Mouse (Mus musculus) embryonic facial prominence, embryonic 10.5 days (tissue): ENCODE results near the gene Hexim2. TPM values are rescaled to one million over a fixed set of nuclear protein-coding genes. Genes with fewer than 3 reads are reported as not detected.

Source experiments
- DNase-seq: peaks from one replicate; pipeline ENCODE4 v3.0.0-alpha.2; 2017; ENCODE audit warnings: low spot score
- H3K27ac ChIP-seq: fragments of 300-500 bp; sonication (generic); replicated peaks from 2 replicates; pipeline ENCODE4 v1.5.1; 2016; ENCODE audit warnings: mild to moderate bottlenecking
- H3K27me3 ChIP-seq: fragments of 300-500 bp; sonication (generic); replicated peaks from 2 replicates; pipeline ENCODE4 v1.6.1; 2016; ENCODE audit warnings: low read depth, mild to moderate bottlenecking; ENCODE audit not compliant: poor library complexity, severe bottlenecking
- H3K36me3 ChIP-seq: fragments of 300-500 bp; sonication (generic); replicated peaks from 2 replicates; pipeline ENCODE4 v1.6.1; 2016; ENCODE audit warnings: mild to moderate bottlenecking, moderate library complexity
- H3K4me1 ChIP-seq: fragments of 300-500 bp; sonication (generic); 2 replicates; pipeline ENCODE4 v1.6.1; 2016
- H3K4me3 ChIP-seq: fragments of 300-500 bp; sonication (generic); 2 replicates; pipeline ENCODE4 v1.5.1; 2016; ENCODE audit warnings: mild to moderate bottlenecking, moderate library complexity
- H3K9me3 ChIP-seq: fragments of 300-500 bp; sonication (generic); 2 replicates; pipeline ENCODE4 v1.6.1; 2016; ENCODE audit warnings: mild to moderate bottlenecking
- WGBS: fragments of 180-500 bp; shearing (Covaris S2); methylation state at CpG from one replicate; pipeline ENCODE4 v1.1.7; 2016; 5-methylcytosine and 5-hydroxymethylcytosine counted together
- polyA plus RNA-seq: library from polyadenylated mRNA; unstranded; fragments of >200 nt; fragmentation: Nextera tagmentation; extraction: Ambion mirVana; gene quantifications from 2 replicates; pipeline ENCODE4 v1.2.1, GENCODE M21; 2016

The Hexim2 gene
- polyA plus RNA-seq, 1 experiment from 2014 or later: 8.4 TPM

DNA sequence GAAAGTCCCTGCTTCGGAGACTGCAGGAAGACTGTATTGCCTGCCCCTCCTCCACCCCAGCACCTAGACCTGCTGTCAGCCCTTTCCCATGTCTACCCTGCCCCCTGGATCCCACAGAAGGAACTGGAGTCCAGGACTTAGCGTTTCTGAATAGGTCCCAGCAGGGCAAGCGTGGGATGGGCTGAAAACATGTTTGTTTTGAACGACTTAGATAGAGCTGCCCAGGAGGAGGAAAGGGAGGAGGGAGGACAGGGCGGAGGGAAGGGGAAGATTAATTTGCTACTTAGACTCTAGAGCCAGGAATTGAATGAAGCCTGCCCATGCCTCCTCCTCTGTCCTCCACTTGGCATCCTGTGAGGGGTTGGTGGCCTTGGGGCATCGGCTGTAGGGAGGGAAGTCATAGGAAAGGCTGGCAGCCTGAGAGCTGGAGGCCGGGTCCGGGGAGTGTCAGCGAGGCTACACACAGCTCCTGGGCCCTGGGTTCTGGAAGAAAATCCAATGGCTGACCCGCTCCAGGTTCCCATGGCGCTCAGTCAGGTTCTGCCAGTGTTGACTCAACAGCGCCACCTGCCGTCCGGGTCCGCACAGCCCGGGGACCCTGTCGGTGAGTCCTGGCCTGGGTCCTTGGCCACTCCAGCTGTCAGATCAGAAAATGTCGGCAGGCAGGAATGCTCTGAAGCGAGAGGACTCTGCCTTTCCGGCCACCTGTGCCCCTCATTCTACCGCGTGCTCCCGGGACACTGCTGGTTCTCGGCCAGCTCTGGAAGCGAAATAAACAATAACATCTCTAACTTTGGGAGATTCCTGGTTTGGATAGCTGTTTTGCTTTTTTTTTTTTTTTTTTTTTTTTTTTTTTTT lies 26.6 kb downstream of the Hexim2 start:
- Histone ChIP-seq H3K27ac (peak overlapping the region; percentile 22), H3K9me3 (no peaks in the 10 kb centered on the region), H3K4me1 (peaks cover 11% of the 10 kb centered on the region), H3K4me3 (peak overlapping the region; percentile 47), H3K27me3 (no peaks in the 10 kb centered on the region), H3K36me3 (no peaks in the 10 kb centered on the region)
- 1% methylated on average over 25 of the region's 25 CpGs for WGBS
- DNase-seq: peak; percentile 97

DNA sequence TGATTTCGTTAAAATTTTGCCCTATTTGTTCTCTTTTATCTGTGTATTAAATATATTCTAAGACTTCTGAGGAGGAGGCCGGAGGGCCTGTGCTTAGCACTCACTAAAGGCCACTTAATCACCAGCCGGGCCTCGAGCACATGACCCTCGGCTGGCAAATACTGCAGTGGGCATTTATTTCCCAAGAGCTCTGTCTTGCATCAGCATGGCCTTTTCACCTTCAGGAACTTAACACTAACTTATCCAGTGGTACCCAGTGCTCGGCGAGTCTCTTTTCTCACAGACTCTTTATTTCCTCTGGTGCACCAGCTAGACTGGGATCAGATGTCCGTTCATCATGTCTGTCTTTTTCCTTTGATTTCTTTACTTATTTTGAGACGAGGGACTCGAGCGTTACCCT lies 28.5 kb downstream of the Hexim2 start:
- Histone ChIP-seq H3K9me3 (no peaks in the 10 kb centered on the region), H3K27me3 (no peaks in the 10 kb centered on the region), H3K27ac (no peak overlapping the region), H3K4me3 (no peak overlapping the region), H3K4me1 (peaks cover 11% of the 10 kb centered on the region), H3K36me3 (no peaks in the 10 kb centered on the region)
- DNase-seq: no peak
- WGBS: 87% methylated on average over 11 of the region's 11 CpGs

DNA sequence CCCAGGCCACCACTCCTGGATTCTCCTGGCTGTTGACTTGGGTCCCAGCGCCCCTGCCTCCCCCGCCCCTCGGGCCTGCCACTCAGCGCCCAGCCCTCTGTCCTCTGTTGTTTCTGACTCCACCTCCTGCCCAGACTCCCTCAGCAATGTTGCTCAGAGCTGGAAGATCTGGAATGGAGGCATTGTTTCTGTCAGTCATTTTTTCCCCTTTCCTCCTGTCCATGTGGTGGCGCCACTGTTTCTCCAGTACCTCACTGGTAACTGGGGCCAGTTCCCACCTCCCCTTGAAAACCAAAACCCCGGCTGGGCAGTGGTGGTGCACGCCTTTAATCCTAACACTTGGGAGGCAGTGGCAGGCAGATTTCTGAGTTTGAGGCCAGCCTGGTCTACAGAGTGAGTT lies 29.2 kb downstream of the Hexim2 start:
- H3K27ac ChIP-seq: no peak overlapping the region
- H3K36me3 ChIP-seq: no peaks in the 10 kb centered on the region
- no peaks in the 10 kb centered on the region for H3K9me3 ChIP-seq
- no peak overlapping the region for H3K4me3 ChIP-seq
- peaks cover 11% of the 10 kb centered on the region for H3K4me1 ChIP-seq
- no peak for DNase-seq
- WGBS: 75% methylated on average over 7 of the region's 7 CpGs
- H3K27me3 ChIP-seq: no peaks in the 10 kb centered on the region

DNA sequence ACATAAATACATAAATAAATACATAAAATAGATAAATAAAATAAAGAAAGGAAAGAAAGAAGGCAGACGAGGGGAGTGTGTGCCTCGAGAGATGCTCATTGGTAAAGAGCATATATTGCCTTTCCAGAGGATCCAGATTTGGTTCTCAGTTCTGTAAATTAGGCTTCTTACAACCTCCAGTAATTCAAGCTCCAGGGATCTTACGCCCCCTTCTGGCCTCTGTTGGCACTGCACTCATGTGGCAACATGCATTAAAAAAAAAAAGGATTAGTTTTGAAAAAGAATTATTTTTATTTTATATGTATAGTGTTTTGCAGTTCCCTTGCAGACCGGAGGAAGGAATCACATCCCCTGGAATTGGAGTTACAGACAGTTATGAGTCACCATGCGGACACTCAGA lies 29.9 kb downstream of the Hexim2 start:
- Histone ChIP-seq H3K36me3 (no peaks in the 10 kb centered on the region), H3K4me3 (no peak overlapping the region), H3K27ac (no peak overlapping the region), H3K4me1 (peaks cover 11% of the 10 kb centered on the region), H3K9me3 (no peaks in the 10 kb centered on the region), H3K27me3 (no peaks in the 10 kb centered on the region)
- WGBS: 89% methylated on average over 5 of the region's 5 CpGs
- DNase-seq: no peak

DNA sequence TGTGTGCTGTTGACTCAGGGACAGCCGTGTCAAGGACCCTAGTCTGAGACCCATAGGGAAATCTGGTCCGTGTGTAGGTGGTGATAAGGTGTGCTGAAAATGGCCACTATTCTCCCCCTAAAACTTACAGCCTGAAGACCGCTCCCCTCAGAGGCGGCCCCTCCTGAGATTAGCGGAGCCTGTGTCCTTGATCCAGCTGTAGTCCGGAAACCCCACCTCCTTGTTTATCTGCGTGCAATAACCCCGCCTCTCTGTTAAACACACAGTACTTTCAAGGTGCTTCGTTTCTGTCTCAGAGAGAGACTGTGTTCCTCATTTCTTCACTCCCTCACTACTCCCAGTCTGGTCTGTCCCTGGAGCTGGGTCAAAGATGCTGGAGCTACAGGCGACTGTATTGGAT lies 32.2 kb downstream of the Hexim2 start:
- Histone ChIP-seq H3K4me1 (no peaks in the 10 kb centered on the region), H3K36me3 (no peaks in the 10 kb centered on the region), H3K4me3 (no peak overlapping the region), H3K9me3 (no peaks in the 10 kb centered on the region), H3K27me3 (peaks cover 18% of the 10 kb centered on the region), H3K27ac (no peak overlapping the region)
- DNase-seq: no peak
- WGBS: 27% methylated on average over 10 of the region's 10 CpGs

GRCm38 (mm10) chr11:103168690-103169390 lies 36.6 kb downstream of the Hexim2 start:
- no peaks in the 10 kb centered on the region for H3K9me3 ChIP-seq
- H3K27me3 ChIP-seq: peaks cover 63% of the 10 kb centered on the region
- peaks cover 14% of the 10 kb centered on the region for H3K4me1 ChIP-seq
- no peak overlapping the region for H3K27ac ChIP-seq
- DNase-seq: peak; percentile 66
- H3K4me3 ChIP-seq: no peak overlapping the region
- no peaks in the 10 kb centered on the region for H3K36me3 ChIP-seq
- WGBS: 30% methylated on average over 9 of the region's 9 CpGs

DNA sequence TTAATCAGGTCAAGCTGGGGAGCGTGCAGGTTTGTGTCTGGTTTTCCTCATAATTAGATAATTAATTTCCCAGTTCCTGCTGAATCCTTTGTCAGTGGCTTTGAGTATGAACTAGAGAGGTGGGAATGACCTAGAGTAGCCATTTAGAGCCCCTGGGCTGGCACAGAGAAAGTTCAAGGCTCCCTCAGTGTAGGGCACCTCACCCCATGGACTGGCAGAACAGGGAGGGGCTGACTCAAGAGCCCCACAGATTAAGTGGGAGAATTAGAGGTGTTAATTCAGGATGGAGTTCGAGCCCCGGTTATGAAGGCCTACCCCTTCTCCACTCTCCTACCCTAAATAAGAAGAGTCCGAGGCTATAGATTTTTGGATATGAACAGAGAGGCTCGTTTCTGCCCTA lies 37.4 kb downstream of the Hexim2 start:
- no peak overlapping the region for H3K4me3 ChIP-seq
- no peak for DNase-seq
- H3K4me1 ChIP-seq: peaks cover 15% of the 10 kb centered on the region
- WGBS: 79% methylated on average over 5 of the region's 5 CpGs
- no peaks in the 10 kb centered on the region for H3K36me3 ChIP-seq
- no peaks in the 10 kb centered on the region for H3K9me3 ChIP-seq
- H3K27ac ChIP-seq: no peak overlapping the region
- peaks cover 71% of the 10 kb centered on the region for H3K27me3 ChIP-seq

- DNase-seq: no peak
- no peak overlapping the region for H3K27ac ChIP-seq
- WGBS: 60% methylated on average over 3 of the region's 3 CpGs
- H3K9me3 ChIP-seq: no peaks in the 10 kb centered on the region
- peak overlapping the region; percentile 73 for H3K4me3 ChIP-seq
- no peaks in the 10 kb centered on the region for H3K36me3 ChIP-seq
- H3K27me3 ChIP-seq: peaks cover 75% of the 10 kb centered on the region
- peaks cover 19% of the 10 kb centered on the region for H3K4me1 ChIP-seq
Observed at GRCm38 (mm10) chr11:103170111-103170493, 37.9 kb downstream of the Hexim2 start.

GRCm38 (mm10) chr11:103170494-103171285 lies 38.5 kb downstream of the Hexim2 start, which contains the start of gene Fmnl1:
Gene Fmnl1 (plus strand): TSS chr11:103171107.
- H3K27me3 ChIP-seq: peaks cover 76% of the 10 kb centered on the region
- WGBS: 1% methylated on average over 83 of the region's 84 CpGs
- DNase-seq: peak; percentile 46
- peak within 1 kb of the TSS; percentile 51; the same call in 1 of the 2 replicates for H3K27ac ChIP-seq
- peaks cover 21% of the 10 kb centered on the region for H3K4me1 ChIP-seq
- H3K4me3 ChIP-seq: peak within 1 kb of the TSS; percentile 73
- no peaks in the 10 kb centered on the region for H3K9me3 ChIP-seq
- H3K36me3 ChIP-seq: no peaks in the 10 kb centered on the region

- H3K36me3 ChIP-seq: no peaks in the 10 kb centered on the region
- peaks cover 76% of the 10 kb centered on the region for H3K27me3 ChIP-seq
- peak overlapping the region; percentile 73 for H3K4me3 ChIP-seq
- no peaks in the 10 kb centered on the region for H3K9me3 ChIP-seq
- peaks cover 26% of the 10 kb centered on the region for H3K4me1 ChIP-seq
- 2% methylated on average over 23 of the region's 23 CpGs for WGBS
- no peak for DNase-seq
- H3K27ac ChIP-seq: peak overlapping the region; percentile 51; the same call in 1 of the 2 replicates
Observed at GRCm38 (mm10) chr11:103171286-103171620, 39.0 kb downstream of the Hexim2 start.

GRCm38 (mm10) chr11:103171703-103172391 lies 39.6 kb downstream of the Hexim2 start:
- Histone ChIP-seq H3K9me3 (no peaks in the 10 kb centered on the region), H3K27ac (no peak overlapping the region), H3K36me3 (no peaks in the 10 kb centered on the region), H3K27me3 (peaks cover 76% of the 10 kb centered on the region), H3K4me1 (peaks cover 26% of the 10 kb centered on the region), H3K4me3 (peak overlapping the region; percentile 73)
- no peak for DNase-seq
- 56% methylated on average over 9 of the region's 9 CpGs for WGBS
